Mouse (Mus musculus): ENCODE results near the gene Khsrp.

DNA sequence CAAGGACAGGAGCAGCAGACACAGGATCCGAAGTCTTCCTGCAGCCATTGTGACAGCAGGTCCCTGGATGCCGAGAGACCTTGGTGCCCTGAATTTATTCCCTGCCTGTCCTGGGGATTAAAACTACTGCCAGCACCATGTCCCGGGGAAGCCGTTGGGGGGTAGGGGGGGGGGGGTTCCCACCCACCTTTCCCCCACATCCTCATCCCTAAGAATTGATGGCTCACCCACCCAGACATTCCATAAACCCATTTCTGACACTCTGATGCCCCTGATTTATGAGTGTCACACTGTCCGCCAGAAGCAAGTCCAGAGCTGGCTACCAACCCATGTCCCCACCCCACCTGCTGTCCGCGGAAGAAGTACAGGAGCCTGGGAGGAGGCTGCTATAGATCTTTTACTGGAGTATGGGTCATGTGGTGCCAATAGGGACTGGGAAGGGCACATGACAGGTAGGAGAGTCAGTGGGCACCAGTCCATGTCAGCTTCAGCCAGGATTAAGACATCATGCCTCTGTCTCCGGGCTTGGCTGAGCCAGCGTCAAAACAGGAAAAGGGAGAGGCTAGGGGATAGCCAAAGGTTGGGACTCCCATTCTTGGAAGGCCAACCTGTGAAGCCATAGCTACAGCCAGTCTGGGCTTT lies 31.2 kb downstream of the Khsrp start, which contains the start of gene Pspn:
- no peak for TF ChIP-seq CTCF (conservative IDR thresholded peaks at IDR 0.05; ENCODE audit: insufficient read depth, insufficient read length, low read depth, low read length)
- no peak for TF ChIP-seq POLR2A (IDR thresholded peaks at IDR 0.05; ENCODE audit: low read depth, low read length)

Measured in kidney, adult 2 months (tissue).